ENCODE assay signal across 15 mouse cellular contexts in the genomic region with DNA sequence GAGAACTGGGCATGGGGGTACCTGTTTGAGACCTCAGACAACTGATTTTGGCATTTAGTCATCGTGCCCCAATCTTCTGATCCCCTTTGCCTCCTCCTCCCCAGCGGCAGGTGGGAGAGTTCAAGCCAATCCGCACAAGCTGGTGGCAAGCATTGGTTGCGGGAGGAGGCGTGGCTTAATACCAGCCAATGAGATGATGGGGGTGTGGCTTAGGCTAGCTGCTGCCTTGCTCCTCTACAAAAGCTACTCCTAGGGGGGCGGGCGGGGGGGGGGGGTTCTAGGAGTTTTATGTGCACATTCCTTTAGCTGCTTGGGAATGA. TPM values are rescaled to one million over a fixed set of nuclear protein-coding genes. Genes with fewer than 3 reads are reported as not detected.
DNase-seq lines count a peak whose midpoint lies in the region; ATAC-seq and TF ChIP-seq lines count a peak whose summit lies in the region.
"Had no signal": no experiment of that assay in that cellular context is flagged by ENCODE, and none has a peak within 500 bp of the region (broad histone marks: within the 10 kb centered on the region; RNA-seq: fewer than 3 reads in every experiment).

No protein-coding gene starts in this region.

- peak; percentile 26 for DNase-seq in liver, postnatal 0 days
- no peak for DNase-seq in liver
- peak; percentile 26 for DNase-seq in NIH3T3 (ENCODE audit: low read depth)
- peak; percentile 45 for DNase-seq in thymus, postnatal 25 days
- no peak for DNase-seq in kidney, postnatal 36 days
- DNase-seq in gastrocnemius, postnatal 10 days, result no peak
- DNase-seq in yolk sac, embryonic 10.5 days (ENCODE audit: low spot score), result no peak
- DNase-seq: adrenal gland, adult 8-10 months; cerebellum, adult 9-10 months; right cerebral cortex, postnatal 4 days had no signal

- H3K9me3 ChIP-seq in liver, postnatal 0 days (ENCODE audit: low read length), result no peaks in the 10 kb centered on the region
- H3K9me3 ChIP-seq: liver, embryonic 12.5 days; midbrain, embryonic 13.5 days had no signal

- ATAC-seq in liver, postnatal 0 days, result 0 out of 2 replicates have a peak, but pooled peaks have one; percentile 17
- ATAC-seq: liver, embryonic 12.5 days; midbrain, embryonic 13.5 days had no signal

- no peak overlapping the region for H3K27ac ChIP-seq in liver, postnatal 0 days (ENCODE audit: low read depth)
- H3K27ac ChIP-seq in small intestine, adult 2 months (ENCODE audit: insufficient read depth, low read depth, low read length), result peak overlapping the region; percentile 17
- H3K27ac ChIP-seq: heart, embryonic 13.5 days; kidney, embryonic 15.5 days; liver, embryonic 12.5 days; midbrain, embryonic 13.5 days had no signal

- 63% methylated on average over 7 of the region's 7 CpGs for WGBS in liver, postnatal 0 days (ENCODE audit: insufficient replicate concordance)
- WGBS in small intestine, adult 2 months, result 38% methylated on average over 7 of the region's 7 CpGs

- H3K9ac ChIP-seq in liver, postnatal 0 days (replicated peaks), result no peak overlapping the region
- H3K9ac ChIP-seq: heart, embryonic 13.5 days; kidney, embryonic 15.5 days; liver, embryonic 12.5 days; midbrain, embryonic 13.5 days had no signal

- TF ChIP-seq EP300 in liver, postnatal 0 days (IDR thresholded peaks at IDR 0.05; ENCODE audit: low read depth), result no peak

- H3K4me1 ChIP-seq in liver, postnatal 0 days (ENCODE audit: insufficient read depth), result no peaks in the 10 kb centered on the region
- H3K4me1 ChIP-seq in small intestine, adult 2 months (ENCODE audit: control insufficient read depth, insufficient read depth, insufficient read length, low read length), result peaks cover 10% of the 10 kb centered on the region
- H3K4me1 ChIP-seq: heart, embryonic 13.5 days; kidney, embryonic 15.5 days; midbrain, embryonic 13.5 days had no signal

- no peaks in the 10 kb centered on the region for H3K36me3 ChIP-seq in liver, postnatal 0 days (replicated peaks; ENCODE audit: insufficient read depth, low read length)
- H3K36me3 ChIP-seq in small intestine, adult 2 months (ENCODE audit: control insufficient read depth, insufficient read depth, low read length), result no peaks in the 10 kb centered on the region
- H3K36me3 ChIP-seq: heart, embryonic 13.5 days; kidney, embryonic 15.5 days; liver, embryonic 12.5 days had no signal

- TF ChIP-seq CTCF in liver, postnatal 0 days (IDR thresholded peaks at IDR 0.05; ENCODE audit: low read depth), result no peak
- no peak for TF ChIP-seq CTCF in small intestine, adult 2 months (IDR thresholded peaks at IDR 0.05; ENCODE audit: extremely low read depth, insufficient read length, insufficient replicate concordance, low read depth, low read length)

- H3K4me3 ChIP-seq in liver, postnatal 0 days (ENCODE audit: low read depth, low read length), result no peak overlapping the region
- peak overlapping the region; percentile 43 for H3K4me3 ChIP-seq in small intestine, adult 2 months (ENCODE audit: low read depth, low read length)
- H3K4me3 ChIP-seq: heart, embryonic 13.5 days; kidney, embryonic 15.5 days; liver, embryonic 12.5 days; midbrain, embryonic 13.5 days had no signal

- H3K4me2 ChIP-seq in liver, postnatal 0 days (ENCODE audit: low read depth, low read length), result no peak overlapping the region
- H3K4me2 ChIP-seq: heart, embryonic 13.5 days; kidney, embryonic 15.5 days; liver, embryonic 12.5 days; midbrain, embryonic 13.5 days had no signal

- TF ChIP-seq POLR2A in small intestine, adult 2 months (IDR thresholded peaks at IDR 0.05; ENCODE audit: low read depth, low read length), result no peak

- no peaks in the 10 kb centered on the region for H3K27me3 ChIP-seq in liver, postnatal 0 days (ENCODE audit: insufficient read depth, low read length)
- H3K27me3 ChIP-seq in small intestine, adult 2 months (ENCODE audit: control insufficient read depth, insufficient read depth, low read length), result no peaks in the 10 kb centered on the region
- H3K27me3 ChIP-seq: heart, embryonic 13.5 days; liver, embryonic 12.5 days; midbrain, embryonic 13.5 days had no signal

RNA-seq across cellular contexts. Expression of a gene that starts 11.1 kb away (rescaled TPM):
- 0.43 and 0.49 TPM in 2 replicates for polyA plus RNA-seq in liver, postnatal 0 days (2015; fragmentation: Nextera tagmentation; extraction: Ambion mirVana)
- 6.7 and 12.1 TPM in 2 replicates for polyA plus RNA-seq in small intestine, adult 2 months (2012; rRNA removed)
- 1 to 10 TPM; 3.3 to 3.8 TPM for total RNA-seq in gastrocnemius, postnatal 10 days (2021)

Comparison
In these comparisons a context has a peak if more than half of its experiments do, and no peak if none do; other contexts are left out.
1. DNase-seq: peak in liver, postnatal 0 days (single experiment), NIH3T3 (single experiment) and thymus, postnatal 25 days (single experiment); none in liver (single experiment), kidney, postnatal 36 days (0 of 2), gastrocnemius, postnatal 10 days (single experiment) and yolk sac, embryonic 10.5 days (single experiment).